Mouse (Mus musculus): ENCODE data around the gene Cdk2ap2.

DNA sequence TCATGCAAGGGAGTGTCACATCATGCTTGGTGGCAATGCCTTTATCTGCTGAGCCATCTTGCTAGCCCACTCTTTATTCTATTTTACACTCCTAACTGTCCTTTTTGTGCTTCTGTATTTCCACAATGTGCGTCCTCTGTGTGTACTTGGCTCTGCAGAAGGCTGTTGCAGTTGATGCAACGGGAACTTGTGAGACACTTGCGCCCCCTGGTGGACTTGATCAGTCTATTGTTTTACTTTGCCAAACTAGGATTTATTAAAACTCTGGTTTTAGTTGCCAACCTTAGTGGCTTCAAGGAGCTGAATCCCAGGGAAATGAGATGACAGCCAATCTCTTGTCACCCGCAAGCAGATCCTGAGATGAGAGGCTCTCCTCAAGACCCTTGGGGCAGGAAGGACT lies 49.1 kb upstream of the Cdk2ap2 start:
- TF ChIP-seq CTCF (IDR thresholded peaks at IDR 0.05; ENCODE audit: borderline replicate concordance, insufficient read depth, low read depth, low read length) (peak; percentile 80), POLR2A (IDR thresholded peaks at IDR 0.05; ENCODE audit: borderline replicate concordance, insufficient read depth, low read length) (no peak)
